Mouse (Mus musculus): ENCODE measurements around the gene Olfr1086. TPM values are rescaled to one million over a fixed set of nuclear protein-coding genes. Genes with fewer than 3 reads are reported as not detected.
"Not testable (repeated sequence)": the region's sequence is repeated elsewhere in the genome, so short reads cannot be mapped to it uniquely, and the experiment has no call there.

The Olfr1086 gene
- not detected in 2 replicates for total RNA-seq (2014; fragmentation: Nextera tagmentation)
- total RNA-seq (2017): not detected in 2 replicates

DNA sequence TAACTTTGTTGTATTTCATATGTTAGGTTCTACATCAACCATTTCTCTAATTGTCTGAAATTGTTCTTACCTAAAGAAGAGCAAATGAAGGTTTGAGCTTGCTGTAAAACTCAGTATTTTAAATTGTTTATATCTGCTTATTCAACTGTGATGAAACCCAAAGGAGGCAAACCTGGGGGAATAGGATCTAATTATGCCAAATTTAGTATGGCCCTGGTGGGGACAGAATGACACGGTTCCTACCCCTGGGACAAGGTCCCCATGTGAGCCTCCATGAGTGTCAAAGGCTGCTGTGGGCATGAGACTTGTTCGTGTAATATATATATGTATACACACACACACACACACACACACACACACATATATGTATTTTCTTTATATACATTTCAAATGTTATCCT lies at the start of gene Olfr1086:
Olfr1086 (minus strand) TSS at position 101 of the 400 bp plus-strand sequence.
- no peak for ATAC-seq (replicated peaks; ENCODE audit: poor library complexity, severe bottlenecking)

DNA sequence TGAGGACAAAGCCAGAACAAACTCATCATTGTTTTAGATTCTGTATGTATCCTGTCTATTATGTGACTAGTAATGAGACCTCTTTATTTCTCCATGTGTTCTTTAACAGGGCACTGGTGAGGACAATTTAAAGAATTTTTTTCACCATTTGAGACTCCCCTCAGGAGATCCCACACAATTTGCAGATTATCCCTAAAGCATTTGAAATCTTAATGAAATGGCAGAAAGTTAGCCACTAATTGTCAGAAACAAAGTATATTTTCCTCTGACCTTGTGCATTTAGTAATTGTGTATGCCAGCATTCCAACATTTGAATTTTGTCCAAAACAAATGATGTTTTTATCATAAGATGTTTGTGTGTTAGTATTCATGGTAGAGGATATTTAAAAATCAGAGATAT lies 18.4 kb upstream of the Olfr1086 start, which contains the start of gene Olfr1087:
Olfr1087 (minus strand) TSS at position 101 of the 400 bp plus-strand sequence.
- no peak for ATAC-seq (replicated peaks; ENCODE audit: poor library complexity, severe bottlenecking)

GRCm38 (mm10) chr2:86661919-86662318 lies 18.0 kb downstream of the Olfr1086 start, which contains the start of gene Olfr1085:
TSS of gene Olfr1085 (minus strand) at chr2:86662019.
- no peak for ATAC-seq (replicated peaks; ENCODE audit: poor library complexity, severe bottlenecking)

GRCm38 (mm10) chr2:86639625-86640024 lies 40.3 kb downstream of the Olfr1086 start, which contains the start of gene Olfr1084:
TSS of gene Olfr1084 (minus strand) at chr2:86639725.
- ATAC-seq (replicated peaks; ENCODE audit: poor library complexity, severe bottlenecking): not testable (repeated sequence)

Other genes with a start within 250 kb of the Olfr1086 start
- gene Olfr1065, start 229.5 kb downstream of the Olfr1086 start, total RNA-seq (2014; fragmentation: Nextera tagmentation): not detected in 2 replicates
- gene Olfr1065, start 229.5 kb downstream of the Olfr1086 start, total RNA-seq (2017): not detected in 2 replicates
- gene Olfr1066, start 223.8 kb downstream of the Olfr1086 start, total RNA-seq (2014; fragmentation: Nextera tagmentation): not detected in 2 replicates
- gene Olfr1066, start 223.8 kb downstream of the Olfr1086 start, total RNA-seq (2017): not detected in 2 replicates
- not detected in 2 replicates for gene Olfr228, start 192.7 kb downstream of the Olfr1086 start, total RNA-seq (2014; fragmentation: Nextera tagmentation)
- gene Olfr228, start 192.7 kb downstream of the Olfr1086 start, total RNA-seq (2017): not detected in 2 replicates
- not detected in 2 replicates for gene Olfr1076, start 171.6 kb downstream of the Olfr1086 start, total RNA-seq (2014; fragmentation: Nextera tagmentation)
- gene Olfr1076, start 171.6 kb downstream of the Olfr1086 start, total RNA-seq (2017): not detected in 2 replicates
- gene Olfr1079, start 137.6 kb downstream of the Olfr1086 start, total RNA-seq (2014; fragmentation: Nextera tagmentation): not detected in 2 replicates
- gene Olfr1079, start 137.6 kb downstream of the Olfr1086 start, total RNA-seq (2017): not detected in 2 replicates
- not detected in 2 replicates for gene Olfr1080, start 121.9 kb downstream of the Olfr1086 start, total RNA-seq (2014; fragmentation: Nextera tagmentation)
- not detected in 2 replicates for gene Olfr1080, start 121.9 kb downstream of the Olfr1086 start, total RNA-seq (2017)
- not detected in 2 replicates for gene Olfr1082, start 81.1 kb downstream of the Olfr1086 start, total RNA-seq (2014; fragmentation: Nextera tagmentation)
- not detected in 2 replicates for gene Olfr1082, start 81.1 kb downstream of the Olfr1086 start, total RNA-seq (2017)
- gene Olfr1084, start 40.4 kb downstream of the Olfr1086 start, total RNA-seq (2014; fragmentation: Nextera tagmentation): not detected in 2 replicates
- not detected in 2 replicates for gene Olfr1084, start 40.4 kb downstream of the Olfr1086 start, total RNA-seq (2017)
- not detected in 2 replicates for gene Olfr1085, start 18.1 kb downstream of the Olfr1086 start, total RNA-seq (2014; fragmentation: Nextera tagmentation)
- not detected in 2 replicates for gene Olfr1085, start 18.1 kb downstream of the Olfr1086 start, total RNA-seq (2017)
- not detected in 2 replicates for gene Olfr1087, start 18.3 kb upstream of the Olfr1086 start, total RNA-seq (2014; fragmentation: Nextera tagmentation)
- gene Olfr1087, start 18.3 kb upstream of the Olfr1086 start, total RNA-seq (2017): not detected in 2 replicates
- gene Olfr1089, start 53.6 kb upstream of the Olfr1086 start, total RNA-seq (2014; fragmentation: Nextera tagmentation): not detected in 2 replicates
- not detected in 2 replicates for gene Olfr1089, start 53.6 kb upstream of the Olfr1086 start, total RNA-seq (2017)
- not detected in 2 replicates for gene Olfr1090, start 78.9 kb upstream of the Olfr1086 start, total RNA-seq (2014; fragmentation: Nextera tagmentation)
- gene Olfr1090, start 78.9 kb upstream of the Olfr1086 start, total RNA-seq (2017): not detected in 2 replicates
- gene Olfr1093, start 102.4 kb upstream of the Olfr1086 start, total RNA-seq (2014; fragmentation: Nextera tagmentation): not detected in 2 replicates
- not detected in 2 replicates for gene Olfr1093, start 102.4 kb upstream of the Olfr1086 start, total RNA-seq (2017)
- not detected in 2 replicates for gene Olfr141, start 129.9 kb upstream of the Olfr1086 start, total RNA-seq (2014; fragmentation: Nextera tagmentation)
- not detected in 2 replicates for gene Olfr141, start 129.9 kb upstream of the Olfr1086 start, total RNA-seq (2017)
- not detected in 2 replicates for gene Olfr1094, start 144.6 kb upstream of the Olfr1086 start, total RNA-seq (2014; fragmentation: Nextera tagmentation)
- gene Olfr1094, start 144.6 kb upstream of the Olfr1086 start, total RNA-seq (2017): not detected in 2 replicates
- not detected in 2 replicates for gene Olfr1095, start 171.6 kb upstream of the Olfr1086 start, total RNA-seq (2014; fragmentation: Nextera tagmentation)
- gene Olfr1095, start 171.6 kb upstream of the Olfr1086 start, total RNA-seq (2017): not detected in 2 replicates
- gene Gm13723, start 194.7 kb upstream of the Olfr1086 start, total RNA-seq (2014; fragmentation: Nextera tagmentation): not detected in 2 replicates
- gene Gm13723, start 194.7 kb upstream of the Olfr1086 start, total RNA-seq (2017): not detected in 2 replicates
- gene Olfr1097, start 212.1 kb upstream of the Olfr1086 start, total RNA-seq (2014; fragmentation: Nextera tagmentation): not detected in 2 replicates
- not detected in 2 replicates for gene Olfr1097, start 212.1 kb upstream of the Olfr1086 start, total RNA-seq (2017)
- gene Olfr1098, start 244.5 kb upstream of the Olfr1086 start, total RNA-seq (2014; fragmentation: Nextera tagmentation): not detected in 2 replicates
- not detected in 2 replicates for gene Olfr1098, start 244.5 kb upstream of the Olfr1086 start, total RNA-seq (2017)

Measured in granulocyte monocyte progenitor cell, adult 5-6 weeks (primary cell).